Mouse (Mus musculus): ENCODE measurements at regions not wholly inside any gene's neighbourhood (a gene's known extent, or its start where the extent isn't known, plus 50 kb on each side); places are given as distances from the start of the nearest gene placed in this dataset.

GRCm38 (mm10) chr1:30540088-30540698 is 333.5 kb downstream of the Phf3 start:
- peak in 1 of 2 experiments; percentile 2 for DNase-seq

GRCm38 (mm10) chr1:30536989-30537975 is 336.4 kb downstream of the Phf3 start:
- DNase-seq: no peak

GRCm38 (mm10) chr1:30517348-30517747 is 356.4 kb downstream of the Phf3 start:
- DNase-seq: no peak

GRCm38 (mm10) chr1:30515846-30516245 is 357.9 kb downstream of the Phf3 start:
- DNase-seq: no peak

- DNase-seq: no peak
Measured at GRCm38 (mm10) chr1:30503224-30503623, 370.5 kb downstream of the Phf3 start.

DNA sequence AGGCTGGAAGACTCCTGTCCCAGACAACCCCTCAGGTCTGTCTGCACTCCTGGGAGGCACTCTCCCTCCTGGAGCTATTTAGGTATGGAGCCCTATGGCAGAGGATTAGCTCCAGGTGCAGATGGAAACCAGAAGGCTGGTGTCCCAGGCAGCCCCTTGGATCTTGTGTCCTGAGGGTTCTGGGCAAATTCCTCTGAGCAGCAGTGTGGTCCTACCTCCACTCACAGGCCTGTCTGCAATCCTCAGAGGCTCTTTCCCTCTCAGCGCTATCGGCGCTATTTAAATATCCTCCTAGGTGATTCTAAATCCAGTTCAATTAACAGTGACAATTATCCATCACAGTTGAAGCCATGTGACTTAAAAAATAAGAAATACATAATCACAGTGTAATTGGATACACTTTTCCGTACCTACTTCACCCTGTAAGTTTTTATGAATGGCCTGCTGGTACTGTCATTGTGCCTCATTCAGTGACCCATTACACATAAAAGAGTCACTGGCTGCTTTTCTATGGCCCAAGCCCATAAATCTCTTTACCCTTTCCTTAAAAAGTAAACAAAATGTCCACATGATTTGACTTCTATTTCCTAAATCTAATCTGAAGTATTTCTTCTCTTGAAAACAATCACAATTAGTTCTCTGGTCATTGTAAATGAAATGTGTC is 413.3 kb downstream of the Phf3 start:
- no peak for DNase-seq

DNA sequence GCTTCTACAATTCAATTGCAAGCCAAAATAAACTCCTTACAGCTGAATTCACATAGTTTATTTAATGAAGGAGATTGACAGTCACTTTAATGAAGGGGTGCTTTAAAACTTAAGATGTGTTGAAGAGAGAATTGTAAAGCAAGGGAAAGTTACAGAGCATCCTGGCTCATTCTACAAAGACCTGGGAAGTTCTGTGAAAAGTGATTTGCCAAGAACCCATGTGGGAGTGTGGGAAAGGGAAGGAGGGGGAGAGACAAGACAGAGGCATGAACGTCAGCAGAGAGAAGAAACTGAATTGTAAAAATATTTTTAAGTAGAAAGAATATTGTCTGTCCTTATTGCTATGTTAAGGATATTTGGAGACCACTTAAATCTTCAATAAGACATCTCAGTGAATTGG is 435.8 kb downstream of the Phf3 start:
- DNase-seq: no peak

GRCm38 (mm10) chr1:30416582-30416981 is 457.1 kb downstream of the Phf3 start:
- DNase-seq: no peak

DNA sequence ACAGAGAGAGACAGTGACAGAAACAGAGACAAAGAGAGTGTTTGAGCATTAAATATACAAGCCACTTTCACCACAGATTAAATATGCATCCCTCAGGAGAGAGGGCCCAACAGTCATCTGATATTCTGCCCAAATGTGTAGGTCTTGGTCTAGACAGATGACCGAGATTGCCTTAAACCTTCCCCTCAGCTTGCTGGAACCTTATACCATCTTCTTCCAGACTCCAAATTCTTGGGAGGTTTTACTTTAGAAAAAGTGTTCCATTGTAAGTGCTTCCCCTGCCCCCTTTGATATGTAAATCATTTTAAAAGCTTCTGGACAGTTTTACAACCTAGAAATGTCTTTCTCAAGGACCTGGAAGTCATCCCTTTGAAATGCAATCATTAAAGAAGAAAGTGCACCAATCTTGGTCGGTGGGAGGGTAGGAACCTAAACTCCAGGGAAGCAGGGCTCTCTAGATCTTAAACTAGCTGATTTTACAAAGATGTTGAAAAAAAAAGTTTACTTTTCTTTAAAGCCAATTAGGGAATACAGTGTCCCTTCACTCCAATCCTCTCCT is 458.8 kb downstream of the Phf3 start:
- DNase-seq: no peak

Measured in kidney, postnatal 36 days (tissue).